Mouse (Mus musculus) small intestine, adult 2 months (tissue): ENCODE data around the gene Rgs13.

Source experiments
- CTCF ChIP-seq: fragments of 200-500 bp; IDR thresholded peaks from 2 replicates; pipeline ENCODE4 v1.5.1; 2012; ENCODE audit warnings: low read depth, mild to moderate bottlenecking, control low read depth, inconsistent platforms, low read length, moderate library complexity, mixed read lengths; ENCODE audit not compliant: insufficient replicate concordance, insufficient read length; ENCODE audit errors: extremely low read depth
- POLR2A ChIP-seq: fragments of 200-500 bp; IDR thresholded peaks from 2 replicates; pipeline ENCODE4 v1.6.1; 2012; ENCODE audit warnings: low read depth, mild to moderate bottlenecking, control low read depth, inconsistent platforms, low read length, moderate library complexity

- TF ChIP-seq POLR2A (no peak), CTCF (no peak)
Observed at GRCm38 (mm10) chr1:144174760-144175159, 2.4 kb downstream of the Rgs13 start.
